Mouse (Mus musculus): ENCODE results near the gene Wdr75.

GRCm38 (mm10) chr1:45755902-45756301 is 39.1 kb upstream of the Wdr75 start:
- TF ChIP-seq POLR2A (IDR thresholded peaks at IDR 0.05; ENCODE audit: control insufficient read depth, low read depth, low read length) (no peak), CTCF (IDR thresholded peaks at IDR 0.05; ENCODE audit: control insufficient read depth, insufficient read depth, insufficient replicate concordance, low read depth, low read length) (no peak)

All from testis, adult 2 months (tissue).